Mouse (Mus musculus) layer of hippocampus, postnatal 10 days (tissue): ENCODE results near the gene Sorcs3. TPM values are rescaled to one million over a fixed set of nuclear protein-coding genes. Genes with fewer than 3 reads are reported as not detected.
A peak's percentile ranks its signal among the peaks of the same experiment; 100 is the strongest.

ENCODE experiments used
- DNase-seq, 2 experiments: peaks; one replicate each; pipeline ENCODE4 v3.0.0; 2021; ENCODE audit warnings: low spot score in 2 of 2
- long read RNA-seq: library from polyadenylated mRNA; stranded (forward); transcript quantifications from one replicate; pipeline ENCODE4 v2.0.0, GENCODE M21; 2023
- total RNA-seq, 2 experiments: library from RNA; stranded (reverse); gene quantifications; 2 replicates each; pipeline ENCODE4 v1.2.3; 2021

Sorcs3 gene
- 10 to 100 TPM; 27.5 to 29.9 TPM for total RNA-seq
- long read RNA-seq, full-length matches to known transcripts, result 4 of 12 reads
- long read RNA-seq, partial matches to known transcripts, result 5 of 12 reads
- long read RNA-seq, other reads (novel, unspliced or antisense), result 3 of 12 reads

DNA sequence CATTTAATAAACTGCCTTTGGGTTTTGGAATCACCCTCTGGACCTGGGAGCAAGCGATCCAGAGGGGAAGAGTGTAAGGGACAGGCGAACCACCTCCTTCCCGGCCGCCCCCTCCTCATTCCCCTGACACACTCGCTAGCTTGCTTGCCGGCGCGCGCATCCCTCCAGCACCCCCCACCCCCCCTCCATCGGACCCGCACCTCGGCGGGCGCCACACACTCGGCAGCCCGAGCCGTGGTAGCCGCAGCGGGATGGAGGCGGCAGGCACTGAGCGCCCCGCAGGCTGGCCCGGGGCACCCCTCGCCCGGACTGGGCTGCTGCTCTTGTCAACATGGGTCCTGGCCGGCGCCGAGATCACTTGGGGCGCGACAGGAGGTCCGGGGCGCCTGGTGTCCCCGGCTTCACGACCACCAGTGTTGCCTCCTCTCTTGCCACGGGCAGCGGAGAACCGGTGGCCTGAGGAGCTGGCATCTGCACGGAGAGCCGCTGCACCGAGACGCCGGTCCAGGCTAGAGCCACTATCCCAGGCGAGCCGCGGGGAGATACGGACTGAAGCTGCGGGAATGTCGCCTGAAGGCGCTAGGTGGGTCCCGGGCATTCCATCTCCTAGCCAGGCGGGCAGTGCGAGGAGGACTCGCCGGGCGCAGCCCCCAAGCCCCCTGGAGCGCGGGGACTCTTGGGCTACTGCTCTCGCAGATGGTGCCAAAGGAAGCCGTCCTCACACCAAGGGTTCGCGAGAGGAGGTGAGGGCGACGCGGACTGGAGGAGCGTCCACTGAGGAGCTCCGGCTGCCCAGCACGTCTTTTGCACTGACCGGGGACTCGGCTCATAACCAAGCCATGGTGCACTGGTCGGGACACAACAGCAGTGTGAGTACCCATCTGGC, at the start of gene Sorcs3:
Sorcs3 (plus strand) TSS at position 97 of the 886 bp plus-strand sequence.
- peak; percentile 19 to 47 for DNase-seq

DNA sequence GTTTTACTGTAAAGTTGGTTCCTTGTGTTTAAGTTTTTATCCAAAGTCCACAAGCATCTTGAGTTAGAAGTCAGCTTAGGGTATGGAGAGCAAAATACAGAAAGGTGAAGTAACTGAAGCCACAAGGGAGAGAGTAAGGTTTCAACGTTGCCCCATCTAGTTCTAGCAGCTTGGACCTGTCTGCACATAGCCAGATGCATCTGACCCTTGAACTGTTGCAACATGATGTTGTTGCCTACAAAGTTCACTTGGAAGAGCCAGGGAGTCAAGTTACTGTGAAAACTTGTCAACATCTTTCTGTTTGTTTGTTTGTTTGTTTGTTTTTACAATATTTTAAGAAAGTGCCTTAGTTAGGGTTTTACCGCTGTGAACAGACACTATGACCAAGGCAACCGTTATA, 40.5 kb upstream of the Sorcs3 start:
- no peak for DNase-seq

DNA sequence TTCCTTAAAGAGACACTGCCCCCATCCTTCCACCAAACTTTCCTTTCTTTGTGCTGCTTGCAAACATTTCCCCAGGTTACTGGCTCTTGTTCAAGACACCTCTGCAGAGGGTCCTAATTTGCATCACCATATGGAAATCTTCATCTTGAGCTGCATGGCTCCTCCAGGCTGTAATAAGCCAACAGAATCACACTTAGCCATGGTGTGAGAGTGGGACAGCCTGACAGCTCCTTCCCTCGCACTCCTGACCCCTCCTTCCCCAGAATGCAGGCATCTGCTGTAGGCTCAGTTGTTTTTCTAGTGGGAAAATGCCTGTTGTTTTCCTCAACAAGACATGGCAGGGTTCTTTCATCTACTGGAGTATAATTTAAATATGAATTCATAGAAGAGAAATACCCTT, 38.7 kb upstream of the Sorcs3 start:
- no peak for DNase-seq

DNA sequence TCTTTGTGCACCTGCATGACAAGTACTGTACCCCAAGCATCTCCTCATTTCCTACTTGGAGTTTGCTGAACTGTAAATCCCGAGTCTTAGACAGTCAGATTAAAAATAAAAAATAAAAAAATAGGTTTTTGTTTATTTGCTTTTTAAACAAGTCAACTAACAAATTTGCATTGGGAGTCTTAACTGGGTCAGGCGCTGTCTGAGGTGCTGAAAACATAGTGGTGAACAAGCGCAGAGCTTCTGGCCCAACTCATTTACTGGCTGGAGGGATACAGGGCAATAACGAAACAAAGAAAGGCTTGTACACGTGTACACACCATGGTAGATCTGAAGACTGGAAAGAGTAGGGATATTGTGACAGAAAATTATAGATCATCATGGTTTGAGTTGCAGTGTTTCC, 37.5 kb upstream of the Sorcs3 start:
- no peak for DNase-seq

DNA sequence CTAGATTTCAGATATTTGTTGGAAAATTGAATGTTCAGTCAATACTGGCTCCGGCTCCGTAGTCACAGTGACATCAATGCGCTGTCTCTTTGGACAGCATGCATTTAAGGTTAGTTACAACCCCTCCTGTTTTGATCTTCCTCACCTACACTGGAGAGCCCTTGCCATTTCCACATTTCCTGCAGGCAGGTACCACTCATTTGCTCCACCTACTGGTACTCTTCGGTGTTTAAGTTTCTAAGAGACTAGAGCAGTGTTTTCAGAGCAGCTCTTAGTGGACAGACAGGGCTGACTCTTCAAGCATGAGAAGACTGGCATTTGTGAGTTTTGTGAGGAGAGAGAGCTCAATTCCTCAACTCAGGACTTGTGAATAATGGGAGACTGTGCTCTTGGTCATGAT, 31.1 kb upstream of the Sorcs3 start:
- DNase-seq, result no peak

DNA sequence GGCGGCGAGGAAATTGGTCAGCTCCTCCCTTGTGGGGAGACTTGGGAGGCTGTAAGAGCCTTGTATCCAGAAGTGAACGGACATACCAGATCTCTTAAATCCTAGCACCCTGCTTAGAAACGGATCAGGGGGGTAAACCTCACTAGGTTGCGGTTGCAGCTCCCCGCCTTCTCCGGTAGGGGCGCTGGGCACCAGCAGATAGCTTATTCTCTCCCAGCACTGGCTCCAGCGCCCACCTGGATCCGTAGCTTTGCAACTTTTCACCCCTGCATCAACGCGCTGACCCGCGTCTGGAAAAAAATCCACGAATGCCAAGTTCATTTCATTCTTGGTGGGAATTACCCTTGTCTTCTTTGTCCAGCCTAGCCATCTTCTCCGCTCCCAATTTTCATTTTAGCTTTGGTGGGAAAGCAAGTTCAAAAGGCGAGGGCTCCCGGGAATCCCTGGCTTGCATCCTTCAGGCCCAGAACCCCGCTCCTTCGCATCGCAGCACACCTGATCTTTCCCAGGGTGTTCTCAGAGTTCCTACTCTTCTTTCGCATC, 1.8 kb upstream of the Sorcs3 start:
- DNase-seq, result peak; percentile 87 to 89

GRCm38 (mm10) chr19:48204476-48204875, 1.3 kb upstream of the Sorcs3 start:
- DNase-seq, result peak in 1 of 2 experiments; percentile 28

DNA sequence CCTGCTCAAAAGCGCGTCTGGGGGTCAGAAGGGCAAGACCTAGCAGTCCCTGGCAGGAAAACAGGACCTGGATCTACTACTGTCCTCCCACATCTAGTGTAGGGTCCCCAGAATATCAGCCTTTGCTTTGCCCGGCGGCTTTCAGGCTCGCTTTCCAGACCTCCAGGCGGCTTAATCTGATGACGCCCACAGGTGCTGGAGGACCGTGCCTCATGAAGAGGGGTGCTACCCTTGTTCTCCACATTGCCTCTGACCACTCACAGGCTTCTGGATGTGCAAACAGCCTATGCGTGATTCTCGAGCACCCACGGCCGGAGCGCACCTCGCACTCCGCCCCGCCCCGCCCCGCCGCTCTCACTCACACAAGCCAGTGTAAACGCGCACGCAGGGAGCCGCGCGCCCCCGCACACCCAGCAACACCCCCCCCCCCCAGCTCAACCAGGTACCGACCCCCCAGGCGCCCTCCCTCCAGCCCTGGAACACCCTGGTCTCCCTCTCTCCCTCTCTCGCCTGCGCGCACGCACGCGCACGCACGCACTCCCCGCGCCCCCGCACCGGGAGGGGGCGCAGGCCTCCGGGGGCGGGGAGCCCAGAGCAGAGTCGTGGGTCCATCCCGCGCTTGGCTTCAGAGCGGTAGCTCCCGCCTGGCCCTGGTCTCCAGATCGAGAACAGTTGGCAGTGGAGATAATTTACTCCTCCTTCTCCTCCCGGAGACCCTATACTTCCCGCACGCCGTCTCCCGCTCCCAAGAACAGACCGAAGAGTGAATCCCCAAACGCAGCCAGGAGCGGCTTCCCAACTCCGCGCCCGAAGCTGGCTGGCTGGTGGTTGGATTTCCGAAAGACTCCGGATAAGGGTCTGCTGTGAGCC, 698 bp upstream of the Sorcs3 start:
- DNase-seq, result peak; percentile 41 to 59

DNA sequence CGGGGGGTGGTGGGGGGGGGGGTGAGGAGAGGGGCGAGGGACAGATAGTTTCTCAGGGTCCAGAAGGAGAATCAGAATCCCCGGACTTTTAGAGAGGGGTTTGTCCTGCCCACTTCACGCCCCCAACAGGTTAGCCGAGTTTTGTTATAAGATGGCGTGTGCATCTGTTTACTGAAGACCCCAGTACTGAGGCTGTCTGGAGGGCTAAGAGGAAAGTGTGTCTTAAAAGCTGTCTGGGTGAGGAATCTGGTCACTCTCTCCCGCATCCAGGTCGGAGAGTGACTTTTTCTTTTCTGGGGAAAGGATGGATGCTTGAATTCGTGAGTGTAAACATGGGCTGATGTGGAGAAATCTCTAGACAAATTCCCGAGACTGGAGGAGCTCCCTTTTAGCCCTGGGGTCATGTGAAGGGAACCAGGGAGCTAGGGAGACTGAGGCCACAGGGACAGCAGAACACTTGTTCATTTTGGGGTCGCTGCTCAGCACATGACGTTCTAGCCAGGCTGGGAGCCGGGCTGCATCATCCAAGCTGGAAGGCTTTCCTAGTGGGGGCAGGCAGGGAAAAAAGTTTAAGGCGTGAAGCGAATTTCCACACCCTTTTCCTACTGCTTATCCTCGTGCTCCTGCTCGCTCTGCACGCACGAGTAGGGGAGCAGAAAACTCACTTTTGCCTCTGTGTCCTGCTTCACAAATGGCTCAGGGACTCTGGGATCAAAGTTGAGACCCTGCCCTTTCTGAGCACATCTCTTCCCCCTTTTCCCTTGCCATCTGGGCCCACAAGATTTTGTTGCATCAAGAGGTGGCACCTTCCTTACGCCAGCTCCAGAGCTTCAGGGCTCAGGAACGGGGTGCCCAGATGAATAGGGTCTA, 1.3 kb downstream of the Sorcs3 start:
- no peak for DNase-seq

GRCm38 (mm10) chr19:48207731-48208370, 2.0 kb downstream of the Sorcs3 start:
- peak; percentile 19 to 43 for DNase-seq

- DNase-seq, result no peak
Measured at GRCm38 (mm10) chr19:48215379-48215778, 9.6 kb downstream of the Sorcs3 start.

DNA sequence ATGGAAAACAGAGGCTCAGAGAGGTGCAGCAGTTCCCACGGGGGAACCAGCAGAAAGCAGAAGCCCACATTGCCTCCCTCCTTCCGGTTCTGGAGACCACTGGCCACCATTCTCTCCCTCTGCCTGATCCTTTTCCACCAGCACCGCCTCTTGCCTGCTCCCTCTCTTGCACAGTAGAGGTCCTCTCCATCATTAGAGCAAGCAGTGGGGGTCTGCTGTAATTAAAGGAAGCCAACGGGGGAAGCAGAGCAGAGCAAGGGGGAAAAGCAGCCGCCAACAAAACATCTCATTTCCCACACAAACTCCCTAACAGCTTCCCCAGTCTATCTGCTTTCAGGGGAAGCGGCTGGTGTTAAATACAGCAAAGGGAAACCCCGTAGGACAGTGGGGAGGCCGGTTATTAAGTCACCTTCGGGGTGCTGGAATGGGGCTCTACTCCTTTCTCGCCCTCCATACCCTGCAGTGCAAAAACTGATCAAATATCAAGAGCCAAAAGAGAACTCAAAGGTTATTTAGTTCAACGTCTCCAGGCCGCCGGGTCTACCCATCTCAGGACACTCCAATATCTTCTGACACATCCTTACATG, 32.1 kb downstream of the Sorcs3 start:
- no peak for DNase-seq

DNA sequence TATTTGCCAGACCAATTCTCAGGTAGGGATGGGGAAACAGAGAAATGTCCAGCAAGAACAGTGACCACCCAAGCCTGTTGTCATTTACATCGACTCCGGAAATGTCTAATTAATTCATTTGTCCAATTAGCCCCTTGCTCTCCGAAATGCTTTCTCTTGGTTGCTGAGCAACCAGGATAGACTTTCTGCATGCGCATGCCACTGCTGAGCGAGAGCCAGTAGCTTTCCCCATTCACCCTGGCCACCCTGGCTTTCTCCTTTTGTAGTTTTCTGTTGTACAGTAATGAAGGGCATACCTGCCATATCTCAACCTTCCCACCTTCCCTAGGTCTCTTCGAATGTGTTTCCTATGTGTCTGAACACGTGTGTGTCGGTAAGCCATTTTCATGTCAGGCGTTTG, 32.6 kb downstream of the Sorcs3 start:
- peak in 1 of 2 experiments; percentile 24 for DNase-seq

GRCm38 (mm10) chr19:48240960-48241359, 35.1 kb downstream of the Sorcs3 start:
- peak; percentile 20 to 28 for DNase-seq

GRCm38 (mm10) chr19:48244036-48244435, 38.2 kb downstream of the Sorcs3 start:
- no peak for DNase-seq

GRCm38 (mm10) chr19:48259223-48259622, 53.4 kb downstream of the Sorcs3 start:
- DNase-seq, result no peak

DNA sequence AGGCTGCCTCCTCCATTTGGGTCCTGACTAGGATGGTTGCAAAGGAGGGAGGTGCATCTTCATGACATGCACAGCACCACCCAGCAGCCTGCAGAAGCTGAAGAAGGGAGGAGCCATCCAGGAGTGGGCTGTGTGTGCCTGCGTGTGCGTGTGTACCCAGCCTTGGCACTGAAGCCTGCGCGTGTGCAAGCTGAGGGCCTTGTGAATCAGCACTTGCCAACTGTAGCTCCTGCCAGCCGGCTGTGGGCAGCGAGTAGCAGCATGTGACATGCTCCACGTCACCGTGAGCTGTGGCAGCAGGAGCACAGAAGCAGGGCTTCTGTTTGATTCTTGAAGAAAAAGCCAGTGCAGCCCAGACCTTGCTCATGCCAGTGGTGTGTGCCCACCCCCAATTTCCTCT, 54.8 kb downstream of the Sorcs3 start:
- peak; percentile 67 to 68 for DNase-seq

- no peak for DNase-seq
Measured at GRCm38 (mm10) chr19:48263750-48264149, 57.9 kb downstream of the Sorcs3 start.

DNA sequence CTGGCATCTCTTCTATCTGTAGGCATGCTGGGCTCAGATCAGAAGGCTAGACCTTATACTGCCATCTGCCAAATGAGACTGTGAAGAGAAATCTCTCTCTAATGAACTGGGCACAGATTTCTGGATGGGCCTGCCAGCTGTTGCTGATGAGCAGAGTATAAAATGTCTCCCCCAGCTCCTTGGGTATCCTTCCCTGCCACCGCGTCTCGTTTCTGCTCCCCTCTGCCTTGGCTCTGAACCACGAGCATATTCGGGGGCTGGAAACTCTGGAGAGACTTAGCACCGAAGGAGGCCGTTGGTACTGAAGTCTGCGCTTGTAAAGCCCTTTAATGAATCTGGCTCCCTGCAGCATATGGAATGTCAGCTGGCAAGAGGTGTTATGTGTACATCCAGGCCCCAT, 74.4 kb downstream of the Sorcs3 start:
- DNase-seq, result no peak

- DNase-seq, result no peak
Measured at GRCm38 (mm10) chr19:48282250-48282649, 76.4 kb downstream of the Sorcs3 start.
